Mouse (Mus musculus) WW6 (cell line): ENCODE measurements around the gene Hcn1.

Experiments
- DNase-seq: peaks from one replicate; pipeline ENCODE4 v3.0.0-alpha.2; 2013; ENCODE audit warnings: low read depth, low spot score

Gene Hcn1

DNA sequence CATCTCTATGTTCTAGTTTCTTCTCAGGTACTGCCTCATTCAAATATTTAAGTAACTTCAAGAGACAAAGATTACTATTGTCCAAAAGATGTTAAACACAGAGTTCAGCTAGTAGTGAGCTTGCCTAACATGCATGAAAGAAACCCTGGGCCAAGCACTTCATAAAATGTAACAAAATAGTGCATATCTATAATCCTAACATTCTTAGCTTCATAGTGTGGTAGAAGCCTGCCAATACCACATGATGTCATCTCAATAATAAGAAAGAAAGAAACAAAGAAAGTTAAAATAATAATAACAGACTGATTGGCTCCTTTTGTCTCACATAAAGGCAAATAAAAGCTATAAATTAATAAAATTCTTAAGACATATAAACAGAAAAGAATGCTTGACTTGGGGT lies 103.5 kb downstream of the Hcn1 start:
- DNase-seq: no peak

DNA sequence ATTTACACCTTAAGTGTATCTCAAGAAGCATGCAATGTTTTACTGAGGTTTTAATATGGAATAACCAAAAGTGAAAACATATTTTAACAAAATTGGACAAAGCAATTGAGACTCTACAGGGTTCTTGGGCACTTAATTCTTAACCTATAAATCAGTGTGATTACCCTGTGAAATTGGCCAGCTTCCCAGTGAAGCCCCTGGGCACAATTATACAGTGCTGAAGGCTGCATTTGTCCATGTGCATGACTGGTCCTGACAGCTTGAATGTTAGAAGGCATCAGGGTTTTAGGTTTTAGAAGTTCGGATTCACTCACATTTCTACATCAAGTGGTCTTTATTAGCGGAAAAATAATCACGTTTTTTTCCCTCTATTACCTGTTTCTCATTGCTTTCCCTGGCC lies 103.9 kb downstream of the Hcn1 start:
- no peak for DNase-seq

DNA sequence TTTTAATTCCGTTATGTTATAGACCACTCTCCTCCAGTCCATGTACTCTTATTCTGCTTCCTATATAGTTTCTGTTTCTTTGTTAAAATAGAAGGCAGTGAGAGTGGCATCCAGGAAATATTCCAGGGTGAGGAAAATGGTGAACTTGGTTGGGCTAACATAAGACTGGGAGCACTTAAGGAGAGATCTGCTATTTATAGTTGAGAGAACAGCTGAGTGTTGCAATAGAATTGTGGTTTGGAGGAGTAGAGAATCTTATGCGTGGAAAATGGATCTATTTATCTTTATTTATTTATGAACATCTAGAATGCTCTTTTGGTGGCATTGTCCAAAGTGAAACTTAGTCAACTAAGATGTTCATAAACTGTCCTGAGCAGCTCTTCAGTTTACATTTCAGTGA lies 104.4 kb downstream of the Hcn1 start:
- no peak for DNase-seq

DNA sequence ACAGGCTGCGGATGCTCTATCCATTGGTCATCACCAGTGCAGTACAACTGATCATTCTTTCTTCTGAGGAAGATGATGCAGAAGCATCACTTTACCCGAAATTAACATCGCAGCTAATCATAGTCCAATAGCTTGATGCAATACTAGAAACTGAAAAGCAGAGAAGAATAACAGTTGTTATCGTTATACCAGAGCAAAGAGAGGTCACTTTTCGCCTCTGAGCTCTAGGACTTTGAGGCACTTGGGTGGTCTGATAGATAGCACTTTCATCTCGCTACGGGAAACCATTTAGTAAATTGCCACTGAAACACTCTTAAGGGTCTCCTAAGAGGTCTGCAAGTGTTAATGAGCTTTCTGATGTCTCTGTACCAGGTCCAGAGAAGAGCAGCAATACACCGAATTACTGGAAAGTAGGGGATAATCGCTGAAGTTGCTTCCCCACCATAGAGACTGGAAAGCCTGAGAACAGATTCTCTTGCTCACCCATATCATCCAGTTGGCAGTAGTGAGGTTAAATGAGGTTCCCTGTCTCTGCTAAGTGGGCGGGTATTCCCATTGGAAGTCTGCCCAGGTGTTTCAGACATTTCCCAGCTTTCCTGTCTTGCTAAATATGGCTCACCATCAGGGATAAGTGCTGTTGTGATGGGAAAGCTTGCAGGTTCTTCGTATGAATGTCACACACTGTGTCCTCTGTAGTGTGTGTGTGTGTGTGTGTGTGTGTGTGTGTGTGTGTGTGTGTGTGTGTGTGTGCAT lies 105.0 kb downstream of the Hcn1 start:
- DNase-seq: no peak

DNA sequence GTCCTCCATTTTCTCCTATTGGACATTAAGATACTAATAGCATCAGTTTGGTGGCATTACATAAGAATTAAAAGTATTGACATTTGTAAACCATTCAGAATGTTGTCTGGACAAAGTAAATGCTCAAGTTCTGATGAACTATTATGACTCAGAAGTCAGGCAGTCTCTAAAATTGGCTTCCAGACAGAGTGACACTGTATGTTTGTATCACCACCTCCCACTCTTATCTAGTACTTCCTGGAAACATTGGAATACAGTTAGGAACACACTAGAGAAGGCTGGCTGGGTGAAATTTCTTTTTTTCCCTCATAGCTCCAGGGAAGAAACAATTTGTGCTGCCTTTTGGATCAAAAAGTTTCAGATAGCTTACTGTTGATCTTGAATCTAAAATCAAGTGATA lies 108.7 kb downstream of the Hcn1 start:
- DNase-seq: no peak

DNA sequence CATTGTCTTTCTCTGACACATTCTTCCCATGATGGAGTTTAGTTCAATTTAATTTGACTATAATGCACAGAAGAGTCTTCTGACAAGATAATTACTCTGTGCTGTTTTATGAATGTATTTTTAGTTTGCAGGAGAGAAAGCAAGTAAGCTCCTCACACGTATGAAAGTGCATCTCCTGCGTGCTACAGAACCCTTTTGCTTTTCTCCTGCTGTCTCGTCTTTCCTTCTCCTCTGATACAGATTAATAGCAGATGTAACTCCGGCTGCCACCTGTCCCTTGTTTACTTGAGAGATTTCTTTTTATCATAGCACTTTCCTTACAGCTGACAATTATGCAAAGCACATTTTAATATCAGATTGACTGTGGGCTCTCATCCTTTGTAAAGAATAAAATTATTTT lies 120.0 kb downstream of the Hcn1 start:
- no peak for DNase-seq

DNA sequence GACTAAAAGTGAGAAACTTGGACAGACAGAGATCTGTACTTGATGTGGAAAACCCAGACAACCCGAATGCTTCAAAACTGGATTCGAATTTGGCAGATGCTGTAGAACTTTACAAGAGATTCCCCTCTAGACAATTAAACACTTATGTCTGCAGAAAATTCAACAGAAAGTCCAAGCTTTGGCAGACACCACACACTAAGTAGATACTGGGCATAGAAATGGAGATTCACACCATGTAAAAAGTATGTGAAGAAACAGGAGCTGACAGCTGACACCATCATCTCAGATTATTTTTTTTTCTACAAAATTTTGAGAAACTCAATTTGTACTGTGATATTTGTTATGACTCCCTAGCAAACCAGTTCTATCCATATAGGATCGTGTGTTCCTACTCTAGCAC lies 122.0 kb downstream of the Hcn1 start:
- DNase-seq: no peak

DNA sequence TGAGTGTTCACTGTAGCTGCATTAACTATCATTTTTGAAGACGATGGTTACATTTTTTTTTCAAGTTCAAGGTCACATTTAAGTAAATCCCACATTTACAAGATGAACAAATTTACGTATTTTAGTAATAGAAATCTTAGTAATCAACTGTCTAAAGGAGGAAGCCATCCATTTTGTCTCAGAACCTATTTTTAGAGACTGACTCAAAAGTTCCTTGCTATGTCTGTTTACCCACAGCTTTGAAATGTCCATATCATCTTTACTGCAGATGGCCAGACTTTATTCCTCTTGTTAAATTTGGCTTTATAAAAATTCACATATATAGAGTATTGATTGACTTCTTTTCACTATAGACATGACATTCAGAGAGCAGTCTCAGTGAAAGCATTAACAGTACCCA lies 126.3 kb downstream of the Hcn1 start:
- DNase-seq: no peak

DNA sequence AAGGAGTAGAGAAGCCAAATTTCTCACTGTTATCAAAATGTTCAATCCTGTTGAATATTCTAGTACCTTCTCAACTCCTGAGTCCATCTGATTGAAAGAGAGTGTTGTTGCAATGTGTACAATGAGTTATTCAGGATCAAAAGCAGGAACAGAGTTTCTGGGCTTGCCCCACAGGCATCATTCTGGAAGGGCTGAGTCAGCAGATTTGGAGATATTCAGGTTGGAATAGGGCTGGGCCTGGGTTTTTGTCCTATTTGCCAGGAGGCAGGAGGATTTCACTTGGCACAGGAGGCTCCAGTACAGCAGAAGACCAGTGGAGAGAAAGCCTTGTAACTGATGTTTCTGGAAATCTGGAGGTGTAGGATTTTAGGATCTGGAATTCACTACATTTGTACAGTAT lies 130.6 kb downstream of the Hcn1 start:
- no peak for DNase-seq

DNA sequence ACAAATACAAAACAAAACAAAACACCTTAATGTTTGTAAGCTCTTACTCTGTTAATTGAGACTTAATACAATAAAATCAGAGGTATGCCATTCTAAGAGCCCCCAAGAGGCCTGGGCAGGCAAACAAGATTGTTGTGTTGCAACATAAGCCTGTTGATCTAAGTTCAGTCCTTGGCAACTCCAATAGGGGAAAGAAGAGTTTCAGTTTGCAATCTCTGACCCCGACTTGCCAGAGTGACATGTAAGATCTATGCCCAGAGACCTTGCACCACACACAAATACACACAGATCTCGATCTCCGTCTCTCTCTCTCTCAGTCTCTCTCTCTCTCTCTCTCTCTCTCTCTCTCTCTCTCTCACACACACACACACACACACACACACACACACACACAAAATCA lies 142.3 kb downstream of the Hcn1 start:
- DNase-seq: no peak

DNA sequence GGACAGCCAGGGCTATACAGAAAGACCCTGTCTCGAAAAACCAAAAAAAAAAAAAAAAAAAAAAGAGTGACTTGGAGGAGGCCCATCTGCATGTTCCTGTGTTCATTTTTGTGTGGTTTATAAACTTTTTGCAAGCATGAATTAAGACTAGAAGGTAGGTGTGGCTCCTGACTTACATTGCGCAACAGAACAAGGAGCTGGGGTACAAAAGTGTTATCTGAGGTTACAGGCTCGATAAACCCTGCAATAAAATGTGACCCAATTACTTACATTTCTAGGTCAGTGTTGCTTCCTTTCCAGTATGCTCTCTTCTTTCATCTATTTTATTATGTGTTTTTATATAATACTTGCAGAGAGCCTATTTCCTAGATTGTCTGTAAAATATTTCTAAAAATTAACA lies 143.1 kb downstream of the Hcn1 start:
- DNase-seq: no peak

DNA sequence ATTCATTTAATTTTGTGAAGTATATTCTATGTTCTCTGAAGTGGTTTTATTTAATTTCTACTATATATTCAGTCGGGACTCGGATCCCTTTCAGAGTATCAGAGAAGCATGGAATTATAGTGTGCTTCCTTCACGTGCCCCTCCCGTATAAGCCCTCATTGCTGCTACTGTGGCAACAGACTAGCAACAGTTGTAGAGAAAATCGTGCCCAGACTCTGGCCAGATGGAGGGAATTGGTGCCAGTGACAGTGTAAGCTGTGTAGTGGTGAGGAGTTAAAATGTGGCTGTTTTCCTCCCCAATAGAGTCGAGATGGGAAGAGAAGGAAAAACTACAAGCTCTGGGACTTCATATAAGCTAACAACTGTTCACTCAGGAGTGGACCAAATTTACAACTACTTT lies 163.4 kb downstream of the Hcn1 start:
- DNase-seq: no peak

DNA sequence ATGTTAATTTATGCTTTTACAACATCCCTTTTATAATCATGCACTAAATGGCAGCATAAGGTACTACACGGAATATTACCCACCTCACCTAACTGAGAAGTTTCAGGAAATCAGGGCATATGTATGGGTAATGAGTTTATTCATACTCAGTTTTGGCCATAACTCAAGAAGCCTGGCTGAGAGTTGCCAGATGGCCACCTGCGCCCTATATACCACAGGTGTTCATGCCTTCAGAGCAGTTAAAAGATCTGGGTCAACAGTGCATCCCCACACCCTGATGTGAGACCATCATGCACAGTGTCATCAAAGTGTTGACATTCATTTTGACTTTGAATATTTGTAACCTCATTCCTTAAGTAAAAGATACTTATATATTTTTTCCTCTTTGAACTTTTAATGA lies 183.3 kb downstream of the Hcn1 start:
- no peak for DNase-seq

DNA sequence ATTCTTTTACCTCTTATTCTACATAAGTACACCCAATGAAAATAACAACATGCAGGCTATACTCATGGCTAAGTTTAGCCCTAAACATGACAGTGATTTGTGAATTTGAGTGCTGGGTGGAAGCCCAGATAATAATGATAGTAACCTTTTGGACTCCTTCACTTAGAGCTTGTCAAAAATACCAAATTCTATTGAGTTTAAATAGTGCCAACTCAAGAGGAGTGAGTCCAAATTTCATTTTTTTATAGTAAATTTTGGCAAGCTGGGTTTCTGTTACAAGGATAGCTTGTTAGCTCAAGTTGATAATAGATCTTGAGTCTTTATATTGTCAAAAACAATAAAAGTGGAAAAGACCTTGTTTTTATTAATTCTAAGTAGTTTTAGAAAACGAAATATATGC lies 190.7 kb downstream of the Hcn1 start:
- no peak for DNase-seq

DNA sequence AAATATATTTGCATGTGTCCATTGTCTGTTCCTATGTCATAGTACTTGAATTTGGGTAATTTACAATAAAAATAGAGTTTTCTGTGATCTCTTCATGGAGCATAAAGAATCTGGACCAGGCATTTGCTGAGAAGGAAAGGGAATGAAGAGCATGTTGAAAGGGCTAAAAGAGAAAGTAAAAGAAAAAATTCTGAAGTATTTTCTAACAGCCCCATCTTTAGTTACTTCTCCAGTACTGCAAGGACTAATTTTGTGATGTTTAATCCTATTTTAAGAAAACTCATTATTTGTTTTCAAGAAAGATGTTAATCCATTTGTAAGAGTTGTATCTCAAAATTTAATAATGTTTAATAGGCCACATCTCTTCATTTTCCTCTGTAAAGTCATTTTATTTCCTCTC lies 198.9 kb downstream of the Hcn1 start:
- DNase-seq: no peak

DNA sequence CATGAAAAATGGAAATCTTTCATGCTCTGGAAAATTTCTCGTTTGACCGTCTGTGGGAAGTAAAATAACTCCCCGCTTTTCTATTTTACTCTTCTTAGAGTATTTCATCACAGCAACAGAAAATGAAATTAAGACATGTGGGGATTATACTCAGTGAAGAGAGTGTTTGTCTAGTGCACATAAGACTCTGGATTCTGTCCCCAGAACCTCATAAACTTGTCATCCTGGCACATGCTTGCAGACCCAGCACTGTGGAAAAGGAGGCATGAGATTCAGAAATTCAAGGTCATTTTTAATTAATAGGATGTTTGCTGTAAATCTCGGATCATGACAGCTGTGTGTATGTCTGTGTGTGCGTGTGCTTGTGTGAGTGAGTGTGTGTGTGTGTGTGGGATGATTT lies 225.5 kb downstream of the Hcn1 start:
- DNase-seq: no peak

DNA sequence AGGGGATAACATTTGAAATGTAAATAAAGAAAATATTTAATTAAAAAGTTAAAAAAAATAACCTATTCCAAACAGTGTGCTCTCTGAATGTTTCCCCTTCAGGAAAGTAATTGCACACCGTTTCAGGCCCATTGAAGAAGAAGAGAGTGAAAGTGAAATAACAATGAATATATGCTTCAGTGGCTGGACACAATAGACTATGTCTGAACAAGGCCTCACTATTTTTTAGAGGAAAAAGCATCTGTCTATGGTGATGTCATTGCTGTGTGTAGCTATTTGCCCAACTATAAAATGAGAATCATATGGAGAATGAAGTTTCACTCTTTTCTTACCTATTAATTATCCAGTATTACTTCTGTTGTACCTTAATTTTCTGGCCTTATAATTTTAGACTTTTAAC lies 234.5 kb downstream of the Hcn1 start:
- no peak for DNase-seq

DNA sequence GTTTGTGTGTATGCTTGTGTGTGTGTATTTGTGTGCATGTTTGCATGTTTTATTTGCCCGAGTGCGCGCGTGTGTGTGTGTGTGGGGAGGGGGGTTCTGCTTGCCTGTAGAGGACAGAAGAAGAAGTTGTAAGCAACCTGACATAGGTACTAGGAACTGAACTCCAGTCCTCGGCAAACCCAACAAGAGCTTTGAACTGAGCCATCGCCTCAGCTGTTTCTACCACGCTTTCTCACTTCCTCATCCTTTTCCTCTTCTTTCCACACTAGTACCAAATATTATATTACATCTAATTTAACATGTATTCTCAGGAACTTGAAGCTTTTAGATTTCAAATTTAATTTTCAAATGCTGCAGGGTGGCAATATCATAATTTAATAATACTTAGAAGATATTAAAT lies 236.1 kb downstream of the Hcn1 start:
- no peak for DNase-seq

DNA sequence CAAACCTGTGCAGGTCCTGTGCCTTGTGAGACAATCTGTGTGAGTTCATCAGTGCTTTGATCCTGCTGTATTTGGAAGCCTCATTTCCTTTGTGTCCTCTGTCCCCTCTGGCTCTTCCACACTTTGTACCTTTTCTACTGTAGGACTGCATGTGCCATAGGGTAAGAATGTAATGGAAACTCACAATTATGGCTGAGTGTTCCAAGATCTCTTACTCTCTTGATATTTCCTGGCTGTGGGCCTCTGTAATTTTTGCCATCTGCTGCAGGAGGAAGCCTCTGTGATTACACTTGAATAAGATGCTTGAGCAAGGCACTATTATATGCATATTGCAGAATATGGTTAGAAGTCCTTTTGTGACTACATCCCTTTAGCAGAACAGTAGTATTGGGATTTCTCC lies 240.2 kb downstream of the Hcn1 start:
- DNase-seq: no peak

DNA sequence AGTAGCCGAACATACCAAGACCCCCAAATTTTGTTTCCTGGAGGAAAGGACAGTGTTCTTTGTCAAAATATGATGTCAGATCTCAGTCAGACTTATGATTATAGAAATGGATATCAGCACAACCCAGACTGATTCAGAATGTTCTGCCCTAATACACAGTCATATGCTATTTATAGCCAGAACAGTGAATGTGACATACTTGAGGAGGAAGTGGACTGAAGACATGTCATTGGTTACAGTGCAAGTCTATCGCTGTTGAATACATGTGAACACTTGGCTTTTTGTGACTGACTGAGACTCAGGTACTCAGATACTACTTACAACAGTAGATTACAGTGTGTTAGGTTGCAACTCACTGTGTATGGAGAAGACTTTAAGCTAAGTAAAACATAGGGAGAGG lies 245.2 kb downstream of the Hcn1 start:
- no peak for DNase-seq

DNA sequence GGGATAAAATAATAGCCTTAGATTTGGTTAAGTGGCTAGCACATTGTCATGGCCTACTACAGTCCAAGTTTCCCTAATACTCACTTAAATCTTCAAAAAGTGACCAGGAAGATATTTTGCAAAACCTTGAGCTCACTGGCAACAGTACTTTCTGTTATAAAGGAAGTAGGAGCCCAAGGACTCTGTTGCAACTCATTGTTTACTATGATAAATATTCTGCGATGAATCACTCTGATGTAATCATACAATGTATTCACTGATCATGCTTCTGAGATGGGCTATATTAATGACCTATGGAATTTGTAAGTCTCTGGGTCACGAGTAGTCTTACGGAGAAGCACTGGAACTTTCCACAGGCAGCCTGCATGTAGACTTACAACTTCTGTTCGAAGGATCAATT lies 246.6 kb downstream of the Hcn1 start:
- no peak for DNase-seq

DNA sequence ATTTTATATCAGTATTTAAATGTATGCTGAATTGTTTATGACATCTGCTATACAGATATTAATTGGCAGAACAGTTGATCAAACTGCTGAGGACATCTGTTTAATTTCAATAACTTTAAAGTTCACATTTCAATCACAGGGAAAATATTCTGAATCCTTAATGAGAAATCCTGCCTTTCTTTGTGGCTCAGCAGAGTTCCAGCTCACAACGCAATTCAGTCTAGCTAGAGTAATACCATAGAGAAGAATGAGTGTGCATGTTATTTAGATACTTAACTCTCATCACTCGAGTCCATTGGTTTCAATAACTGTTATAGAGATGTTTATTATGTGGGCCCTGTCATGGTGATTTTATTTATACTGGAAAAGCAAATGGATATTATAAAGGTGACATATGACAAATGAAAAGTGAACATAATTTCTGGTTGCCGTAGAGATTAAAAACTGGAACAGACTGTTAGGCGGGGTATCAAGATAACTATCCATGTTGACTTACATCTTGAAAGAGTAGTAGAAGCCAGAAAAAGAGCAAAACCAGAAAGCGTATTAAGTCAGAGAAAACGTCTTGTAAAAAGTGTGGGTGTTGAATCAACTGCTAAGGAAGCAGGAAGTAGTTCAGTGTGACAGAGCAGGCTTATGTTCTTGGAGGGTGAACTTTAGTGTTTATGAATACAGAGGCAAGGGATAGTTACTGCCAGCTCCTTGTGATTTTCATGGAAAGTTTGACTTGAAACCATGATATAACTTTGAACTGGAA lies 250.0 kb downstream of the Hcn1 start:
- DNase-seq: no peak

DNA sequence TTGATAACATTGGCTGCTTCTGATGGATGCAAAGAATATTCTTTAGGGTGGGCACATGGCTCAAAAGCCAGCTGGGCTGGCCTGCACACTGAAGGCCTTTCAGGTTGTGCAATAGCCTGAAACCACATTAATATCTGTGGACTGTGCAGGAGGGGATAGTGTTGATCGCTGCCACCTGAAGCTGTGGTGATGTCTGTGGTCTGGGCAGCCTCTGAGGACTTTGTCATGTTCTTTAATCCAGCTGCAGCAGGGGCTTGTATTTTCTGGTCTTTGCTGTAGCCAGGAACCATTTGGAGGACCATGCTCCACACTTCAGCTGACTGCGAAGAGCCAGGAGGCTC lies 250.6 kb downstream of the Hcn1 start:
- no peak for DNase-seq

DNA sequence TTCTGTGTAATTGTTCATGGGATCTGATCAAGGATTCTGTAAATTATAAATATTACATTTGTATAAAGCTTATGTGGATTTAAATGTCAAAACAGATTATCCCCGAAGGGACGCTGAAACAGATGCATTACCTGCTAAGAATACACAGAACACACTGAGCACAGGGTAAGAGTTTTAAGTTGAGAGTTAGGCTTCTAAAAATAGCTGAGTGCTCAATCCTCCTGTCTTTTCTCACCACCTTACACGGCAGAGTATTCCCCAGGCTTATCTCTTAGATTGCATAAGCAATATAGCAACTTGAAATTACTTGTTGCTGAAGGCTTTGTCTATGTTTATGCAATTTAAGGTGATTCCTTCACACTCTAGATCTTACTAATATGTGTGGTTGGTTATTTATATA lies 256.3 kb downstream of the Hcn1 start:
- no peak for DNase-seq
